Mouse (Mus musculus) neural tube, embryonic 12.5 days (tissue): ENCODE measurements at regions not wholly inside any gene's neighbourhood (a gene's known extent, or its start where the extent isn't known, plus 50 kb on each side); places are given as distances from the start of the nearest gene placed in this dataset.

Experiments used
- ATAC-seq: fragments of 200-750 bp; cut with Nextera tagmentation; 2 replicates; pipeline ENCODE4 v1.8.0; 2017; ENCODE audit warnings: low read depth, mild to moderate bottlenecking, moderate TSS enrichment, moderate library complexity; ENCODE audit not compliant: low FRiP score
- H3K27ac ChIP-seq: fragments of 300-500 bp; sonication (generic); 2 replicates; pipeline ENCODE4 v1.5.1; 2016
- H3K27me3 ChIP-seq: fragments of 300-500 bp; sonication (generic); replicated peaks from 2 replicates; pipeline ENCODE4 v1.6.1; 2016; ENCODE audit warnings: mild to moderate bottlenecking
- H3K36me3 ChIP-seq: fragments of 300-500 bp; sonication (generic); 2 replicates; pipeline ENCODE4 v1.6.1; 2016; ENCODE audit warnings: mild to moderate bottlenecking
- H3K4me1 ChIP-seq: fragments of 300-500 bp; sonication (generic); 2 replicates; pipeline ENCODE4 v1.6.1; 2016
- H3K4me2 ChIP-seq: fragments of 300-500 bp; sonication (generic); replicated peaks from 2 replicates; pipeline ENCODE4 v1.6.1; 2016; ENCODE audit warnings: mild to moderate bottlenecking
- H3K4me3 ChIP-seq: fragments of 300-500 bp; sonication (generic); 2 replicates; pipeline ENCODE4 v1.5.1; 2016
- H3K9ac ChIP-seq: fragments of 300-500 bp; sonication (generic); 2 replicates; pipeline ENCODE4 v1.6.1; 2016; ENCODE audit warnings: mild to moderate bottlenecking
- H3K9me3 ChIP-seq: fragments of 300-500 bp; sonication (generic); 2 replicates; pipeline ENCODE4 v1.6.1; 2016; ENCODE audit warnings: mild to moderate bottlenecking
- WGBS: fragments of 180-500 bp; shearing (Covaris S2); methylation state at CpG from one replicate; pipeline ENCODE4 v1.1.7; 2016; 5-methylcytosine and 5-hydroxymethylcytosine counted together

GRCm38 (mm10) chr14:104642783-104643182, 120.3 kb upstream of the Rnf219 start:
- H3K9ac ChIP-seq, result no peak overlapping the region
- no peak overlapping the region for H3K4me2 ChIP-seq
- H3K9me3 ChIP-seq, result no peaks in the 10 kb centered on the region
- H3K4me1 ChIP-seq, result no peaks in the 10 kb centered on the region
- 72% methylated on average over 6 of the region's 6 CpGs for WGBS
- no peaks in the 10 kb centered on the region for H3K36me3 ChIP-seq
- H3K27ac ChIP-seq, result no peak overlapping the region
- H3K27me3 ChIP-seq, result no peaks in the 10 kb centered on the region
- no peak for ATAC-seq
- no peak overlapping the region for H3K4me3 ChIP-seq

GRCm38 (mm10) chr14:104639300-104639699, 116.9 kb upstream of the Rnf219 start:
- H3K36me3 ChIP-seq, result no peaks in the 10 kb centered on the region
- no peak overlapping the region for H3K4me2 ChIP-seq
- H3K27me3 ChIP-seq, result no peaks in the 10 kb centered on the region
- no peak overlapping the region for H3K9ac ChIP-seq
- WGBS, result 29% methylated on average over 7 of the region's 7 CpGs
- H3K4me3 ChIP-seq, result no peak overlapping the region
- no peaks in the 10 kb centered on the region for H3K9me3 ChIP-seq
- ATAC-seq, result no peak
- no peak overlapping the region for H3K27ac ChIP-seq
- H3K4me1 ChIP-seq, result no peaks in the 10 kb centered on the region

GRCm38 (mm10) chr14:104611467-104611866, 89.0 kb upstream of the Rnf219 start:
- Histone ChIP-seq H3K4me1 (no peaks in the 10 kb centered on the region), H3K4me2 (no peak overlapping the region), H3K9me3 (no peaks in the 10 kb centered on the region), H3K4me3 (no peak overlapping the region), H3K9ac (no peak overlapping the region), H3K27me3 (no peaks in the 10 kb centered on the region), H3K27ac (no peak overlapping the region), H3K36me3 (no peaks in the 10 kb centered on the region)
- no peak for ATAC-seq
- 85% methylated on average over 3 of the region's 3 CpGs for WGBS

- Histone ChIP-seq H3K4me1 (no peaks in the 10 kb centered on the region), H3K4me3 (no peak overlapping the region), H3K4me2 (no peak overlapping the region), H3K9me3 (no peaks in the 10 kb centered on the region), H3K27ac (no peak overlapping the region), H3K36me3 (no peaks in the 10 kb centered on the region), H3K27me3 (no peaks in the 10 kb centered on the region), H3K9ac (no peak overlapping the region)
- no peak for ATAC-seq
- WGBS, result 79% methylated on average over 4 of the region's 4 CpGs
Observed at GRCm38 (mm10) chr14:104610378-104610777, 87.9 kb upstream of the Rnf219 start.

- no peak for ATAC-seq
Observed at GRCm38 (mm10) chr14:104594851-104595250, 72.4 kb upstream of the Rnf219 start.

More at GRCm38 (mm10) chr14:104594851-104595250, 72.4 kb upstream of the Rnf219 start:
- Histone ChIP-seq H3K4me1 (no peaks in the 10 kb centered on the region), H3K36me3 (no peaks in the 10 kb centered on the region), H3K4me2 (no peak overlapping the region), H3K27me3 (no peaks in the 10 kb centered on the region), H3K4me3 (no peak overlapping the region), H3K9ac (no peak overlapping the region), H3K27ac (no peak overlapping the region), H3K9me3 (no peaks in the 10 kb centered on the region)
- 90% methylated on average over 3 of the region's 3 CpGs for WGBS
